Mouse (Mus musculus) midbrain, embryonic 11.5 days (tissue): ENCODE data around the gene Dirc2. TPM values are rescaled to one million over a fixed set of nuclear protein-coding genes. Genes with fewer than 3 reads are reported as not detected.

ENCODE experiments used
- ATAC-seq: fragments of 200-750 bp; cut with Nextera tagmentation; 2 replicates; pipeline ENCODE4 v1.8.0; 2017; ENCODE audit warnings: moderate TSS enrichment, moderate library complexity; ENCODE audit not compliant: low FRiP score
- DNase-seq: peaks from one replicate; pipeline ENCODE4 v3.0.0; 2015; ENCODE audit warnings: low spot score; ENCODE audit errors: missing footprints
- H3K27ac ChIP-seq: fragments of 300-500 bp; sonication (generic); 2 replicates; pipeline ENCODE4 v1.5.1; 2014; ENCODE audit warnings: low read depth, low read length
- H3K27me3 ChIP-seq: fragments of 300-500 bp; sonication (generic); 2 replicates; pipeline ENCODE4 v1.6.1; 2014; ENCODE audit warnings: mild to moderate bottlenecking, low read length, moderate library complexity, mixed read lengths; ENCODE audit not compliant: control insufficient read depth, insufficient read depth
- H3K36me3 ChIP-seq: fragments of 300-500 bp; sonication (generic); 2 replicates; pipeline ENCODE4 v1.6.1; 2014; ENCODE audit warnings: mild to moderate bottlenecking, low read length, moderate library complexity, mixed read lengths; ENCODE audit not compliant: control insufficient read depth, insufficient read depth
- H3K4me1 ChIP-seq: fragments of 300-500 bp; sonication (generic); 2 replicates; pipeline ENCODE4 v1.6.1; 2014; ENCODE audit warnings: low read length; ENCODE audit not compliant: control insufficient read depth, insufficient read depth
- H3K4me2 ChIP-seq: fragments of 300-500 bp; sonication (generic); 2 replicates; pipeline ENCODE4 v1.6.1; 2014; ENCODE audit warnings: mild to moderate bottlenecking, moderate library complexity
- H3K4me3 ChIP-seq: fragments of 300-500 bp; sonication (generic); 2 replicates; pipeline ENCODE4 v1.5.1; 2014; ENCODE audit warnings: low read depth, low read length
- H3K9ac ChIP-seq: fragments of 300-500 bp; sonication (generic); 2 replicates; pipeline ENCODE4 v1.6.1; 2014; ENCODE audit warnings: low read length
- H3K9me3 ChIP-seq: fragments of 300-500 bp; sonication (generic); 2 replicates; pipeline ENCODE4 v1.6.1; 2016; ENCODE audit warnings: low read length; ENCODE audit not compliant: control insufficient read depth
- WGBS: fragments of 180-500 bp; shearing (Covaris S2); extraction: QIAGEN DNeasy Blood & Tissue Kit; methylation state at CpG from one replicate; pipeline ENCODE4 v1.1.7; 2014; 5-methylcytosine and 5-hydroxymethylcytosine counted together
- polyA plus RNA-seq: library from polyadenylated mRNA; unstranded; fragments of >200 nt; fragmentation: Nextera tagmentation; extraction: Ambion mirVana; gene quantifications from 2 replicates; pipeline ENCODE4 v1.2.1, GENCODE M21; 2014

Dirc2 gene
- polyA plus RNA-seq, 1 experiment from 2014 or later: 19.3 TPM

DNA sequence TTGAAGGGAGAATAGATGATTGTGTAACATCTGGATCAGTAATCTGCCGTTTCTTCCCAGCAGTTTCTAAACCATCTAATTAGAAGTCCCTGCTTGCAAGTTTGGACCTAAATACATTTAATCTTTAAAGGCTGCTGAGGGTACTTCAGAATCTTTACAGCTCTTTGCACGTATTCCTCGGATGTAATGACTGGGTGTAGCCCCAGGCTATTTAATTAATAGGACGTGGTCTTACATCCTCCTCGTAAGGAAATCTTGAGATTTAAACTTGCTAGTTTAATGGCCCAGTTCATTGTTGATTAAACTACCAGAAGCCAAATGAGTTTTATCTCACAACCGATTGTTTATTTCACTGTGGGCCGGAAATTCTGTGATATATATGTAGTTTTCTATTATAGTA is 10.5 kb upstream of the Dirc2 start:
- H3K36me3 ChIP-seq: no peaks in the 10 kb centered on the region
- no peaks in the 10 kb centered on the region for H3K27me3 ChIP-seq
- no peak overlapping the region for H3K4me2 ChIP-seq
- no peak overlapping the region for H3K27ac ChIP-seq
- no peaks in the 10 kb centered on the region for H3K9me3 ChIP-seq
- 89% methylated on average over 7 of the region's 7 CpGs for WGBS
- H3K4me3 ChIP-seq: no peak overlapping the region
- no peak for DNase-seq
- H3K4me1 ChIP-seq: no peaks in the 10 kb centered on the region
- no peak for ATAC-seq
- no peak overlapping the region for H3K9ac ChIP-seq

DNA sequence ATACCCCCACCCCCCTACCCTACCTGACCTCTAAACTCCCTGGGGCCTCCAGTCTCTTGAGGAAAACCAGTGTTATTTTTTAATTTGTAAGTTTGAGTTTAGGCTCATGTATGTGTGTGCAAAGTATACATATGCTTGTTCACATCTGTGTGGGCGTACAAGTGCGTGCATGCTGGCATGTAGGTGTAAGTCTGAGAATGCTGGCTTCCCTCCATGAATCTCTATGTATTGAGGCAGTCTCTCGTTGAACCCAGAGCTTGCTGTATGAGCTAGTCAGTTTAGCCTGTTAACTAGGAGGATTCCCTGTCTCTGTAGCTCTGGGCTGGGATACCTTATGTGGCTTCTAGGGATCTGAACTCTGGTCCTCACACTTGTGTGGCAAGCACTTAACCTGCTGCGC is 8.6 kb upstream of the Dirc2 start:
- DNase-seq: no peak
- 94% methylated on average over 4 of the region's 4 CpGs for WGBS
- no peak overlapping the region for H3K4me3 ChIP-seq

DNA sequence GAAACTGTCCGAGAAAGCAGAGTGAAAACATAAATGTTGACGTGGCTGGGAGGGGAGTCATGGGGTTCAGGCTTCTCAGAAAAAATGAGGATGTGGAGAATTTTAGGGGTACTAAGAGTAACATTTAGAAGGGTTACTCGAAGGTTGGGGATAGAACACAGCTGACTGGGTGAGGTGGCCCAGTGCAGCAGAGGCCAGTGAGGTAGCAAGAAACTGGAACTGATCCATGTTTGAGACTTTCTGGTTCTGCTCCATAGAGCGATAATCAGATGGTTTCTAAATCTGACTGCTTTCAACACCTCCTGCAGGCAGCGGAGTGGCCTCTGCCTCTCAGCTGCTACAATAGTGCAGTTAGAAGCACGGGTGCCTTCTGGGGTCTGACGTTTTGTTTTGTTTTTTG is 7.6 kb upstream of the Dirc2 start:
- Histone ChIP-seq H3K9me3 (no peaks in the 10 kb centered on the region), H3K36me3 (no peaks in the 10 kb centered on the region), H3K27ac (no peak overlapping the region), H3K4me1 (no peaks in the 10 kb centered on the region), H3K27me3 (no peaks in the 10 kb centered on the region), H3K4me2 (no peak overlapping the region), H3K9ac (no peak overlapping the region), H3K4me3 (no peak overlapping the region)
- DNase-seq (no peak), ATAC-seq (no peak)
- 93% methylated on average over 7 of the region's 7 CpGs for WGBS

More for the DNA sequence above, 8.6 kb upstream of the Dirc2 start:
- Histone ChIP-seq H3K36me3 (no peaks in the 10 kb centered on the region), H3K4me1 (no peaks in the 10 kb centered on the region), H3K27ac (no peak overlapping the region), H3K4me2 (no peak overlapping the region), H3K9ac (no peak overlapping the region), H3K27me3 (no peaks in the 10 kb centered on the region), H3K9me3 (no peaks in the 10 kb centered on the region)
- ATAC-seq: no peak

DNA sequence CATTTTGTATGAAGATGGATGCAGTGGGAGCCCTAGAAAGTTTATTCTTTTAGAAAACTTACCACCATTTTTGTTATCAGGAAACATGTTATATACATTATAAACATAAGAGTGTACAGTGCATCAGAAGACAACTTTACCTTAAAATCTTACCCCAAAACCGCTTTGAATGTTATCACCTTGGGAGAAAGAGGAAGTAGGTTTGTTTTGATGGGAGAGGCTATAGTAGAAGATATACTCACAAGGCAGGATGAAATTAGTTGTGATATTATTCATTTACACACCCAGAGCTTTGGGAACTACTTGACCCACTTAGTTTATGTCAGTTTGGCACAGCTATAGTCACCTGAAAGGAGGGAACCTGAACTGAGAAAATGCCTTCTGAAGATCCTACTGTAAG is 6.7 kb upstream of the Dirc2 start:
- no peak overlapping the region for H3K27ac ChIP-seq
- ATAC-seq: no peak
- no peak overlapping the region for H3K9ac ChIP-seq
- H3K4me1 ChIP-seq: peaks cover 5% of the 10 kb centered on the region; the same call in 1 of the 2 replicates
- H3K36me3 ChIP-seq: no peaks in the 10 kb centered on the region
- H3K4me3 ChIP-seq: no peak overlapping the region
- DNase-seq: no peak
- H3K27me3 ChIP-seq: no peaks in the 10 kb centered on the region
- 81% methylated on average over 1 of the region's 1 CpGs for WGBS
- H3K4me2 ChIP-seq: no peak overlapping the region
- H3K9me3 ChIP-seq: no peaks in the 10 kb centered on the region

DNA sequence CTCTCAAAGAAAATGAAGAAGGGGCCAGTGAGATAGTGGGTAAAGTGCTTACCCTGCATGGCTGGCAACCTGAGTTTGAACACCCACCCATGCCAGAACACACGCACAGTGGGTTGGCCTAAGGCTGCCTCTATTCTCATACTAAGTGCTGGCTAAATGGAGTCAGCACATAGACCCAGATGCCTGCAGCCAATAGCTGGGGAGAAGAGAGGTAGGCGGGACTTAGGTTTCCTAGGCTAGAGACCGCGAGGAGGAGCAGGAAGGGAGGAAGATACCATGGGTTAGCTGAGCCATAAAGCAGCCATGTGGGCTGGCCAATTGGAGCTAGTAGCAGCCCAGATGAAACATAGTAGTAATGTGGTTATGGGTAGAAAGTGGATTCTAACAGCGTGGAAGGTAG is 3.4 kb upstream of the Dirc2 start:
- 86% methylated on average over 5 of the region's 5 CpGs for WGBS
- peaks cover 13% of the 10 kb centered on the region for H3K4me1 ChIP-seq

DNA sequence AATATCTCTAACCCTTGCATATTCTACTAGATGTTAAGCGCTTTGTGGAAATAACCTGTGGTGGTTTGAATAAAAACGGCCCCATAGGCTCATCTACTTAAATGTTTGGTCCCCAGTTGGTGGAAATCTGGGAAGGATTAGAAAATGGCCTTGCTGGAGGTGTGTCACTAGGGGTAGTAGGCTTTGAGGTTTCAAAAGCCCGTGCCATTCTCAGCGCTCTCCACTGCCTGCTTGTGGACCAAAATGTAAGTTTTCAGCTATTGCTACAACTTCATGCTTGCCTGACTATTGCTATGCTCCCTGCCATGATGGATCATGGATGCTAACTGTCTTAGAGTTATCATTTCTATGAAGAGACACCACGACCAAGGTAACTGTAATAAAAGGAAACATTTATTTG is 2.5 kb upstream of the Dirc2 start:
- Histone ChIP-seq H3K9ac (no peak overlapping the region), H3K4me3 (no peak overlapping the region), H3K27ac (no peak overlapping the region), H3K27me3 (no peaks in the 10 kb centered on the region), H3K9me3 (no peaks in the 10 kb centered on the region), H3K4me2 (no peak overlapping the region), H3K4me1 (peaks cover 13% of the 10 kb centered on the region), H3K36me3 (no peaks in the 10 kb centered on the region)
- 87% methylated on average over 5 of the region's 5 CpGs for WGBS
- no peak for DNase-seq
- ATAC-seq: no peak

More for the DNA sequence above, 3.4 kb upstream of the Dirc2 start:
- Histone ChIP-seq H3K27ac (no peak overlapping the region), H3K36me3 (no peaks in the 10 kb centered on the region), H3K27me3 (no peaks in the 10 kb centered on the region), H3K4me2 (no peak overlapping the region), H3K4me3 (no peak overlapping the region), H3K9ac (no peak overlapping the region), H3K9me3 (no peaks in the 10 kb centered on the region)
- ATAC-seq (no peak), DNase-seq (no peak)

DNA sequence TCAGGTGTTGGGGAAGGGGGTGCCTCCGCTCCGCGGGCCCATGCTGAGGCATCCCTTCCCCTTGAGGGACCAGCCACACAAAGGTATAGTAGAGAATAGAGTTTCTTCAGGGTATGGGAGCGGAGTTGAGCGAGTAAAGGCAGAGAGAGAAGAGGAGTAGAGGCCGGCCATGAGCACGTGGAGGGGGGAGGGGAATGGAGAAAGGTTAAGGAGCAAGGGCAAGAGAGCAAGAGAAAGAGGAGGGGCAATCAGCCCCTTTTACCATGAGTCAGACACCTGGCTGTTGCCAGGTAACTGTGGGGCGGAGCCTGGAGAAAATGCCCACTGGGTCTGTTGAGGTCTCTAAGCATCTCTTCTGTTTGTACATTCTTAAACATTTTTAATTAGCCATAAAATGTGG is 2.0 kb upstream of the Dirc2 start:
- Histone ChIP-seq H3K27me3 (no peaks in the 10 kb centered on the region), H3K4me3 (peak overlapping the region; percentile 69), H3K9me3 (no peaks in the 10 kb centered on the region), H3K4me1 (peaks cover 13% of the 10 kb centered on the region), H3K27ac (no peak overlapping the region), H3K9ac (no peak overlapping the region), H3K36me3 (no peaks in the 10 kb centered on the region), H3K4me2 (peak overlapping the region; percentile 89)
- DNase-seq (no peak), ATAC-seq (no peak)
- 14% methylated on average over 8 of the region's 8 CpGs for WGBS

DNA sequence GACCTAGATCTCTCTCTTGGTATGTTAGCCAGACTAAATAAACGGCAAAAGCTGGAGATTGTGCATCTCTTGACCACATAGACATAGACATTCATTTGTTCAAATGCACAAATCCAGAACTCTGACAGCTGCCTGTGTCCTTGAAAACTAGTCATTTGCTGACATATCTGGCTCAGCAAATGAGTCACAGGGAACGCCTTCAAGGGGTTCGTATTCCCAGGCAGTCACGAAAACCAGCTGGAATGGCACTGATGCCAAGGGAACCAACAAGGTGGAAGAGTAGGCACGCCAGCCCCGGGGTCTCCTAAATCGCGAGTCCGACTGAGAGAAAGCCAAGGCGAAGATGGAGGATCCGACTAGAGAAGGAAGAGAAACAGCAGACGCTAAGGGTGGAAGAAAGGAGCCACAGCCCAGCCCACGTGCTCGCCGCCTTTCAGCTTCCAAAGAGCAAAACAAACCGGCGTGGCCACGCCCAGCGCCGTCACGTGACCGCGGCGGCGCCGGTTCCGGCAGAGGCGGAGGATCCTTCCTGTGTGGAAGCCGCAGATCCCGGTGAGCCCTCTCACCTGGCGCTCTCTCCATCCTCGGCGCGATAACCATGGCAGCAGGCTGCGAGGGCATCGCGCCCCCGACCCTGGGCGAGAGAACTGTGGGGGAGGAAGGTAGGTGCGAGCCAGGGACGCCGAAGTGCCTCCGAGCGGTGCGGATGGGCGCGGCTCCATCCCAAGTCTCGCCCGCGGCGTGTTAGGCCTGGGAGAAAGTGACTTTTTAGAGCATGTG is 912 bp upstream of the Dirc2 start, which contains the start of gene Hspbap1:
TSS of gene Hspbap1 (plus strand) at position 498 of the 780 bp plus-strand sequence.
- peak; percentile 83 for ATAC-seq
- H3K4me2 ChIP-seq: peak within 1 kb of the TSS; percentile 89
- no peak within 1 kb of the TSS for H3K27ac ChIP-seq
- H3K4me3 ChIP-seq: peak within 1 kb of the TSS; percentile 69
- no peaks in the 10 kb centered on the region for H3K36me3 ChIP-seq
- 1% methylated on average over 48 of the region's 51 CpGs for WGBS
- H3K9ac ChIP-seq: peak within 1 kb of the TSS; percentile 90
- no peaks in the 10 kb centered on the region for H3K9me3 ChIP-seq
- peak; percentile 99 for DNase-seq
- H3K4me1 ChIP-seq: peaks cover 13% of the 10 kb centered on the region
- no peaks in the 10 kb centered on the region for H3K27me3 ChIP-seq

DNA sequence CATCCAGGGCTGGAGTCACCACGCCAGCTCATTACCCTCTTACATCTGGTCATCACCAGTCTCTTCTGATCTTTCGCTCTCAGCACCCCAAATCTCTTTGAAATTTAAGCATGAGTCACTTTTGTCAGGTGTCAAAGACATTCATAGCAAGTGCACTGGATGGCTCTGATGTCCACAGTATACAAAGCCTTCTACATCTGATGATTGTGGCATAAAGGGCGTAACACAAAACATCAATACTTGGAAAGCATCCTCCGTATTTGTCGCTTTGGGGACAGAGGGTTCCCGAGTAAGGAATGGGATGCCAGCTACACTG is 729 bp downstream of the Dirc2 start:
- H3K4me1 ChIP-seq: peaks cover 13% of the 10 kb centered on the region
- peak overlapping the region; percentile 89 for H3K4me2 ChIP-seq
- H3K4me3 ChIP-seq: peak overlapping the region; percentile 69
- WGBS: 33% methylated on average over 6 of the region's 6 CpGs
- H3K9ac ChIP-seq: peak overlapping the region; percentile 90
- no peaks in the 10 kb centered on the region for H3K27me3 ChIP-seq
- DNase-seq: no peak
- no peak overlapping the region for H3K27ac ChIP-seq
- no peaks in the 10 kb centered on the region for H3K36me3 ChIP-seq
- no peak for ATAC-seq
- no peaks in the 10 kb centered on the region for H3K9me3 ChIP-seq
